Mouse (Mus musculus): ENCODE results near the gene Syk. TPM values are rescaled to one million over a fixed set of nuclear protein-coding genes. Genes with fewer than 3 reads are reported as not detected.

The Syk gene
- polyA plus RNA-seq, 1 experiment from 2014 or later: 10.0 TPM

DNA sequence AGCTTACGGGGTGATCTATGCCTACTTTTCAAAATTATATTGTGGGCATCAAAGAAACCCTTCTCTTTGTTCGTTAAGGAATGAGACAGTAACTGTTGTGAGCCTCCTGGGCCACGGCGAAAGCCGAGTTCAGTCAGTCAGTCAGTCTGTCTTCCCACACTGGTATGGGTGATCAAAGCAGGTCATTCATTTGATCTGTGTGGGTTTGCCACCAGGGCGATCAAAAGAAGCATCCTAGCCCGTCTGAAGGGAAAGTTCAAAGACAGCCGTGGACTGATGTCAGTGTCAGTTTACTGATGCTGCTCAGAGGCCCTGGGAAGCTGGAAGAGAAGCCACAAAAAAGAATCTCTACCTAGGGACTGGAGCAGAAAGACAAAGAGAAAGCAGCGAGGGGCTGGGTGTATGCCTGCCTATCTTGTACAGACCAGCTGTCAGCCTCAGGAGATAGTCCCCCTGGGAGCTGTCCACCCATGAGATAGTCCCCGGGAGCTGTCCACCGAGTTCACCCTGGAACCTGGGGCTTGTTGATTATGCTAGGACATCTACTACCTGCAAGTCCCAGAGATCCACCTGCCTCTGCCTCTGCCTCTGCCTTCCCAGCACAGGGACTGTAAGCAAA is 34.2 kb downstream of the Syk start:
- H3K27ac ChIP-seq (ENCODE audit: low read depth, low read length): peak overlapping the region; percentile 24; the same call in 1 of the 2 replicates
- no peaks in the 10 kb centered on the region for H3K36me3 ChIP-seq (ENCODE audit: control insufficient read depth, insufficient read depth, low read length)
- H3K4me1 ChIP-seq (ENCODE audit: control insufficient read depth, insufficient read depth, low read length): 0 out of 2 replicates have a peak, but pooled peaks cover 3% of the 10 kb centered on the region
- H3K4me3 ChIP-seq (ENCODE audit: low read length): no peak overlapping the region
- peak; percentile 61; the same call in 1 of the 2 replicates for ATAC-seq (ENCODE audit: low FRiP score, low TSS enrichment)
- H3K27me3 ChIP-seq (ENCODE audit: control insufficient read depth, insufficient read depth, low read length): no peaks in the 10 kb centered on the region
- WGBS: 27% methylated on average over 11 of the region's 11 CpGs
- H3K4me2 ChIP-seq (replicated peaks; ENCODE audit: low read depth, low read length): no peak overlapping the region
- H3K9me3 ChIP-seq (ENCODE audit: control insufficient read depth, low read length): no peaks in the 10 kb centered on the region
- H3K9ac ChIP-seq (ENCODE audit: low read depth, low read length): no peak overlapping the region

- Histone ChIP-seq H3K4me2 (replicated peaks; ENCODE audit: low read depth, low read length) (no peak overlapping the region), H3K4me3 (ENCODE audit: low read length) (no peak overlapping the region), H3K27me3 (ENCODE audit: control insufficient read depth, insufficient read depth, low read length) (no peaks in the 10 kb centered on the region), H3K27ac (ENCODE audit: low read depth, low read length) (no peak overlapping the region), H3K36me3 (ENCODE audit: control insufficient read depth, insufficient read depth, low read length) (no peaks in the 10 kb centered on the region), H3K9me3 (ENCODE audit: control insufficient read depth, low read length) (no peaks in the 10 kb centered on the region), H3K9ac (ENCODE audit: low read depth, low read length) (no peak overlapping the region), H3K4me1 (ENCODE audit: control insufficient read depth, insufficient read depth, low read length) (0 out of 2 replicates have a peak, but pooled peaks cover 3% of the 10 kb centered on the region)
- 58% methylated on average over 4 of the region's 4 CpGs for WGBS
- ATAC-seq (ENCODE audit: low FRiP score, low TSS enrichment): no peak
These were observed 35.6 kb downstream of the Syk start for GRCm38 (mm10) chr13:52618592-52618991.

- H3K4me3 ChIP-seq (ENCODE audit: low read length): no peak overlapping the region
- ATAC-seq (ENCODE audit: low FRiP score, low TSS enrichment): no peak
- no peaks in the 10 kb centered on the region for H3K36me3 ChIP-seq (ENCODE audit: control insufficient read depth, insufficient read depth, low read length)
- 0 out of 2 replicates have a peak, but pooled peaks cover 3% of the 10 kb centered on the region for H3K4me1 ChIP-seq (ENCODE audit: control insufficient read depth, insufficient read depth, low read length)
- no peak overlapping the region for H3K27ac ChIP-seq (ENCODE audit: low read depth, low read length)
- H3K9me3 ChIP-seq (ENCODE audit: control insufficient read depth, low read length): no peaks in the 10 kb centered on the region
- no peak overlapping the region for H3K4me2 ChIP-seq (replicated peaks; ENCODE audit: low read depth, low read length)
- WGBS: 86% methylated on average over 5 of the region's 5 CpGs
- no peaks in the 10 kb centered on the region for H3K27me3 ChIP-seq (ENCODE audit: control insufficient read depth, insufficient read depth, low read length)
- no peak overlapping the region for H3K9ac ChIP-seq (ENCODE audit: low read depth, low read length)
These were observed 36.5 kb downstream of the Syk start for GRCm38 (mm10) chr13:52619482-52619881.

GRCm38 (mm10) chr13:52624038-52624437 is 41.1 kb downstream of the Syk start:
- H3K9me3 ChIP-seq (ENCODE audit: control insufficient read depth, low read length): no peaks in the 10 kb centered on the region
- H3K9ac ChIP-seq (ENCODE audit: low read depth, low read length): no peak overlapping the region
- WGBS: 56% methylated on average over 4 of the region's 4 CpGs
- H3K36me3 ChIP-seq (ENCODE audit: control insufficient read depth, insufficient read depth, low read length): no peaks in the 10 kb centered on the region
- H3K27ac ChIP-seq (ENCODE audit: low read depth, low read length): no peak overlapping the region
- 0 out of 2 replicates have a peak, but pooled peaks cover 3% of the 10 kb centered on the region for H3K4me1 ChIP-seq (ENCODE audit: control insufficient read depth, insufficient read depth, low read length)
- peak; percentile 52; the same call in 1 of the 2 replicates for ATAC-seq (ENCODE audit: low FRiP score, low TSS enrichment)
- no peak overlapping the region for H3K4me3 ChIP-seq (ENCODE audit: low read length)
- H3K4me2 ChIP-seq (replicated peaks; ENCODE audit: low read depth, low read length): no peak overlapping the region
- no peaks in the 10 kb centered on the region for H3K27me3 ChIP-seq (ENCODE audit: control insufficient read depth, insufficient read depth, low read length)

DNA sequence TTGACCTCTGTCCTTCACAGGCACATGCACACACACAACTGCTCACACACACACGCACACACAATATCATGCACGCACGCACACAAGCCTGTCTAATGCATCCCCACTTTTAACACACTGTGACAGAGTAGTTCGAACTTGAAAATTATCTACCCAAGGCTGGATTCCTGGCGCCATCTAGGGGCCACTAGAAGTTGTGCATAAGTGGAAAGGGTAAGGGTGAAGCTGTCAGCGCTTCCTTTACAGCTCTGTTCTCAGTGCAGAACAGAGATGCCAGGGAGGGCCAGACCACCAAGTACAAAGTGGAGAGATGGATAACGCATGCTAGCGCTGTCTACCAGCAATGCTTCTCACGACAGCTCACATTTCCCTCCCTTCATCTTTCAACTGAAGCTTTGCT is 45.6 kb downstream of the Syk start:
- no peak overlapping the region for H3K4me2 ChIP-seq (replicated peaks; ENCODE audit: low read depth, low read length)
- no peak overlapping the region for H3K4me3 ChIP-seq (ENCODE audit: low read length)
- H3K9me3 ChIP-seq (ENCODE audit: control insufficient read depth, low read length): no peaks in the 10 kb centered on the region
- no peaks in the 10 kb centered on the region for H3K27me3 ChIP-seq (ENCODE audit: control insufficient read depth, insufficient read depth, low read length)
- 39% methylated on average over 9 of the region's 9 CpGs for WGBS
- H3K9ac ChIP-seq (ENCODE audit: low read depth, low read length): no peak overlapping the region
- peak; percentile 24; the same call in 1 of the 2 replicates for ATAC-seq (ENCODE audit: low FRiP score, low TSS enrichment)
- no peaks in the 10 kb centered on the region for H3K4me1 ChIP-seq (ENCODE audit: control insufficient read depth, insufficient read depth, low read length)
- no peaks in the 10 kb centered on the region for H3K36me3 ChIP-seq (ENCODE audit: control insufficient read depth, insufficient read depth, low read length)
- no peak overlapping the region for H3K27ac ChIP-seq (ENCODE audit: low read depth, low read length)

DNA sequence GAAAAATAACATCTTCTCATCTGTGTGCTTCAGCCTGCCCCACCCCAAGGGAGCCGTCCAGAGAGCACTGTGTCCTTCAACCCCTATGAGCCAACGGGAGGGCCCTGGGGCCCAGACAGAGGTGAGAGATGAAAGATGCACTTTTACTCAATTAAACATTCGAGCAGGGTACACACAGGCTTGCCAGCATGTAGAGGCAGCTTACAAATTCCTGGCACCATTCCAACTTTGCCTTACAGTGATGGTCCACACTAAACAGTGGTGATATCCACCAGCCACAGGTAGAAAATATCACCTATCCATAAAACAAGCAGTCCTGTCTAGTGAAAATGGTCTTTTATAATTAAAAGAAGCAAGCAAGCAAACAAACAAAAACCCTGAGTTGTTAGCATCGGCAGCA is 48.7 kb downstream of the Syk start:
- H3K27ac ChIP-seq (ENCODE audit: low read depth, low read length): no peak overlapping the region
- no peak overlapping the region for H3K4me3 ChIP-seq (ENCODE audit: low read length)
- H3K4me1 ChIP-seq (ENCODE audit: control insufficient read depth, insufficient read depth, low read length): no peaks in the 10 kb centered on the region
- H3K36me3 ChIP-seq (ENCODE audit: control insufficient read depth, insufficient read depth, low read length): no peaks in the 10 kb centered on the region
- WGBS: 68% methylated on average over 4 of the region's 4 CpGs
- no peaks in the 10 kb centered on the region for H3K27me3 ChIP-seq (ENCODE audit: control insufficient read depth, insufficient read depth, low read length)
- H3K9me3 ChIP-seq (ENCODE audit: control insufficient read depth, low read length): no peaks in the 10 kb centered on the region
- no peak overlapping the region for H3K9ac ChIP-seq (ENCODE audit: low read depth, low read length)
- no peak overlapping the region for H3K4me2 ChIP-seq (replicated peaks; ENCODE audit: low read depth, low read length)
- ATAC-seq (ENCODE audit: low FRiP score, low TSS enrichment): no peak

DNA sequence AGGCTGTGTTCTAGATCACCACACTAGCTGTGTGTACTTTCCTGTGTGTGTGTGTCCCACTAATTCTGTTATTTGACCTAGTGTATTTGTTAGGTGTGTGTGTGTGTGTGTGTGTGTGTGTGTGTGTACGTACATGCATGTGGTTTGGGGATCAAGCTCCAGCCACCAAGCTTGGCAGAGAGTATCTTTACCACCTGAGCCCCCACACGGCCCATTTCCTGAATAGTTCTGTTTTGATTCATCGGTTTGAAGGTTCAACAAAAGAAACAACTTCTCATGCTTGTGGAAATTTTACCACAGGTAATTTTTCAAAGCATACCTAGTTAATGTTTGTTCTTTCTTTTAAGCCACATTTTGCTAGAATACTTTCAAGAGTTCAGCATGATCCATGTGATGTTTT is 52.5 kb downstream of the Syk start:
- no peaks in the 10 kb centered on the region for H3K4me1 ChIP-seq (ENCODE audit: control insufficient read depth, insufficient read depth, low read length)
- H3K4me2 ChIP-seq (replicated peaks; ENCODE audit: low read depth, low read length): no peak overlapping the region
- H3K4me3 ChIP-seq (ENCODE audit: low read length): no peak overlapping the region
- 86% methylated on average over 3 of the region's 3 CpGs for WGBS
- H3K27me3 ChIP-seq (ENCODE audit: control insufficient read depth, insufficient read depth, low read length): no peaks in the 10 kb centered on the region
- H3K36me3 ChIP-seq (ENCODE audit: control insufficient read depth, insufficient read depth, low read length): no peaks in the 10 kb centered on the region
- ATAC-seq (ENCODE audit: low FRiP score, low TSS enrichment): no peak
- no peak overlapping the region for H3K9ac ChIP-seq (ENCODE audit: low read depth, low read length)
- no peak overlapping the region for H3K27ac ChIP-seq (ENCODE audit: low read depth, low read length)
- H3K9me3 ChIP-seq (ENCODE audit: control insufficient read depth, low read length): no peaks in the 10 kb centered on the region

DNA sequence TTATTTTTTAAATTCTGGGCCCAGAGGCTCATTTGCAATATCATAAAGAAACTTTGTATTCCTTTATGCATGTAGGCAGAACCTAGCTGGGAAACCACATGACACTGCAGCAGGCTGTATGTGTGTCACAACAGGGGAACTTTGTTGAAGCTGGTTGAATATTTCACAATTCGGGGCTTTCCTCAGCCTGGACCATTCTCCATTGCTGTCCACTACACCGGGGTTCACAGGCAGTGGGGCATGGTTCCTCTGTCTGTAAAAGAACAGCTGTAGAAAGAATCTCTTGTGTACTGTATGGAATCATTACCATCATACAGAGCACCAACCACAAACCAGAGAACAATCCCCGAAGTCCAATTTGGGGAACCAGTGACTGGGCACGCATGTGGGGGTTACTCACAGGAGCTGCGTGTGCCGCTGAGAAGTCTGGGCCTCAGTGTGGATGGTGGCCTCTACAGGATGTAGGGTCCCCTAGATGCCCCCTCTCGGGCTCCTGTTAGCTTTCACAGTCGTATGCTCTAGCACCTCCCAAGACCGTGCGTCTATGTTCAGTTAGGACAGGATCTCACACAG is 53.3 kb downstream of the Syk start:
- no peak overlapping the region for H3K4me2 ChIP-seq (replicated peaks; ENCODE audit: low read depth, low read length)

DNA sequence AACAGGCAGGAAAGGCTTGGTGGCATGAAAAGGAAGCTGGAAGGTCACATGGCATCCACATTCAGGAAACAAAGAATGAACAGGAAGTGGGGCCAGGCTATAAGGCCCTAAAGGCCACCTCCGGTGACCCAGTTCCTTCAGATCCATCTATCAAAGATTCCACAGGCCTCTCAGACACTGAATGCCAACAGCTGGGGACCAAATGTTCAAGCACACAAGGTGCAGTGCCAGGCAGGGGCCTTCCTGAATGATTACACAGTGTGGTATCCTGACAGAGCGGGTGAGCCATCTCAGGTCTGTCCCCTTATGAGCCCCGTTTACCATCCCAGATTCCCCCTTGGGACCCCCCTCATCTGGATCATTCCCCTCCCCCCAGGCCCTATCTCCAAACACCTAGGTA is 63.6 kb downstream of the Syk start:
- Histone ChIP-seq H3K9ac (ENCODE audit: low read depth, low read length) (no peak overlapping the region), H3K9me3 (ENCODE audit: control insufficient read depth, low read length) (no peaks in the 10 kb centered on the region), H3K4me3 (ENCODE audit: low read length) (no peak overlapping the region), H3K4me1 (ENCODE audit: control insufficient read depth, insufficient read depth, low read length) (0 out of 2 replicates have a peak, but pooled peaks cover 3% of the 10 kb centered on the region), H3K27me3 (ENCODE audit: control insufficient read depth, insufficient read depth, low read length) (no peaks in the 10 kb centered on the region), H3K36me3 (ENCODE audit: control insufficient read depth, insufficient read depth, low read length) (no peaks in the 10 kb centered on the region), H3K27ac (ENCODE audit: low read depth, low read length) (no peak overlapping the region), H3K4me2 (replicated peaks; ENCODE audit: low read depth, low read length) (no peak overlapping the region)
- no peak for ATAC-seq (ENCODE audit: low FRiP score, low TSS enrichment)
- WGBS: 91% methylated on average over 3 of the region's 3 CpGs

More for the DNA sequence above, 53.3 kb downstream of the Syk start:
- H3K27ac ChIP-seq (ENCODE audit: low read depth, low read length): no peak overlapping the region
- H3K36me3 ChIP-seq (ENCODE audit: control insufficient read depth, insufficient read depth, low read length): no peaks in the 10 kb centered on the region
- no peak overlapping the region for H3K4me3 ChIP-seq (ENCODE audit: low read length)
- no peak for ATAC-seq (ENCODE audit: low FRiP score, low TSS enrichment)
- no peaks in the 10 kb centered on the region for H3K27me3 ChIP-seq (ENCODE audit: control insufficient read depth, insufficient read depth, low read length)
- no peaks in the 10 kb centered on the region for H3K9me3 ChIP-seq (ENCODE audit: control insufficient read depth, low read length)
- H3K9ac ChIP-seq (ENCODE audit: low read depth, low read length): no peak overlapping the region
- 73% methylated on average over 10 of the region's 10 CpGs for WGBS
- no peaks in the 10 kb centered on the region for H3K4me1 ChIP-seq (ENCODE audit: control insufficient read depth, insufficient read depth, low read length)

All from kidney, embryonic 14.5 days (tissue).